Mouse (Mus musculus) forebrain, embryonic 12.5 days (tissue): ENCODE results near the gene Naif1. TPM values are rescaled to one million over a fixed set of nuclear protein-coding genes. Genes with fewer than 3 reads are reported as not detected.

Source experiments
- ATAC-seq: fragments of 200-750 bp; cut with Nextera tagmentation; 2 replicates; pipeline ENCODE4 v1.8.0; 2017; ENCODE audit warnings: moderate TSS enrichment; ENCODE audit not compliant: low FRiP score
- H3K27ac ChIP-seq: fragments of 300-500 bp; sonication (generic); 2 replicates; pipeline ENCODE4 v1.5.1; 2016; ENCODE audit warnings: mild to moderate bottlenecking
- H3K27me3 ChIP-seq: fragments of 300-500 bp; sonication (generic); 2 replicates; pipeline ENCODE4 v1.6.1; 2016; ENCODE audit warnings: mild to moderate bottlenecking
- H3K36me3 ChIP-seq: fragments of 300-500 bp; sonication (generic); replicated peaks from 2 replicates; pipeline ENCODE4 v1.6.1; 2016; ENCODE audit warnings: mild to moderate bottlenecking
- H3K4me1 ChIP-seq: fragments of 300-500 bp; sonication (generic); 2 replicates; pipeline ENCODE4 v1.6.1; 2016
- H3K4me2 ChIP-seq: fragments of 300-500 bp; sonication (generic); 2 replicates; pipeline ENCODE4 v1.6.1; 2016; ENCODE audit warnings: mild to moderate bottlenecking, moderate library complexity
- H3K4me3 ChIP-seq: fragments of 300-500 bp; sonication (generic); replicated peaks from 2 replicates; pipeline ENCODE4 v1.5.1; 2016; ENCODE audit warnings: mild to moderate bottlenecking
- H3K9ac ChIP-seq: fragments of 300-500 bp; sonication (generic); 2 replicates; pipeline ENCODE4 v1.6.1; 2016; ENCODE audit warnings: mild to moderate bottlenecking
- H3K9me3 ChIP-seq: fragments of 300-500 bp; sonication (generic); 2 replicates; pipeline ENCODE4 v1.6.1; 2016
- WGBS: fragments of 180-500 bp; shearing (Covaris S2); methylation state at CpG from one replicate; pipeline ENCODE4 v1.1.7; 2016; 5-methylcytosine and 5-hydroxymethylcytosine counted together
- polyA plus RNA-seq: library from polyadenylated mRNA; unstranded; fragments of >200 nt; fragmentation: Nextera tagmentation; extraction: Ambion mirVana; gene quantifications from 2 replicates; pipeline ENCODE4 v1.2.1, GENCODE M21; 2016

Gene Naif1
- polyA plus RNA-seq, 1 experiment from 2014 or later, result 6.1 TPM

DNA sequence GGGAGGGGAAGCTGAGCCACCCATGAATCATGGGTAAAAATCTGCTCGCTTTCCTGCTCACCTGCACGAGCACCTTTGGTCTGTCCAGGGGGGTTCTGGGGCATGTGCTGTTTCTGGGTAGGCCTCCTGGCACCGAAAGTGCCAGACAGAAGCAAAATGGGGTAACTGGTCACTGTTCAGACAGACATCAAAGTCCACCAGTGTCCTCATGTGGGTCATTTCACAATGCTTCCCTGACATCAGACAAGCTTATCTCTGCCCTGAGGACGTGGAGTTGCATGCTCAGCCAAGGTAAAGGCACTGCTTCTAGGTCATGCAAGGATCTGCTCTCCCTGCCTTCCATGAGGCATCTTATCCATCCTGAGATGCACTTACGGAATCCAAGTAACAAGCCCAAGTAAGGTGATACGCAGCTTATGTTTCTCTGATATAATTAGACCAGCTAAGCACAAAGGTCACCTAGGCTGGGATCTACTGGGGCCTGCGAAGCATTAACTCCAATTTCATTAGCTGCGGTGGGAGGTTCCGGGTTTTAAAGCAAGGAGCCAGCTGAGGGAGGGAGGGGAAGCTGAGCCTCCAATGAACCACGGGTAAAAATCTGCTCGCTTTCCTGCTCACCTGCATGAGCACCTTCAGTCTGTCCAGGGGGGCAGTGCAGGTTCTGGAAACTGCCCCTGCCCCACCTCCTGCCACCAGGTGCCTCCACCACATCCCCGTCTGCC is 31.7 kb upstream of the Naif1 start:
- Histone ChIP-seq H3K36me3 (peaks cover 77% of the 10 kb centered on the region), H3K9ac (no peak overlapping the region), H3K4me3 (no peak overlapping the region), H3K27me3 (no peaks in the 10 kb centered on the region), H3K9me3 (no peaks in the 10 kb centered on the region), H3K4me1 (peaks cover 12% of the 10 kb centered on the region), H3K4me2 (no peak overlapping the region), H3K27ac (no peak overlapping the region)
- 81% methylated on average over 12 of the region's 12 CpGs for WGBS
- no peak for ATAC-seq

DNA sequence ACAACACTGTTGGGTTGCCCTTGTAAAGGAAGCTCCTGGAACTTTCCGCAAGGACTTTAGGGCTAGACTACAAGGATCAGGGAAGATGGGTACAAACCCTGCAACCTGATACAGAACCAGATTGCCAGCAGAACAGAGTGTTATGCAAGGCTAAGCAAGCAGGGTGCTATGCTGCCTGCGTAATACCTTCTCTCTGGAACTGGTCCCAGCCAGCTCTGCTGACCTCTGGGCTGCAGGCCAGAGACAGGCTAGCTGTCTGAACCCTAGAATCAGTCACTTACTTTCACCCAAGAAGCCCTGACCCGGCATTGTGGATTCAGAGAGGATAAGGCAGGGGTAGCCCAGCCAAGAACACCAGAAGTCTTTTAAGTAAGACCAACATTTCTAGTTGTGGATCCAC is 30.9 kb upstream of the Naif1 start:
- Histone ChIP-seq H3K27me3 (no peaks in the 10 kb centered on the region), H3K36me3 (peaks cover 70% of the 10 kb centered on the region), H3K9ac (no peak overlapping the region), H3K4me1 (peaks cover 20% of the 10 kb centered on the region), H3K4me2 (no peak overlapping the region), H3K4me3 (no peak overlapping the region), H3K9me3 (no peaks in the 10 kb centered on the region), H3K27ac (no peak overlapping the region)
- 93% methylated on average over 3 of the region's 3 CpGs for WGBS
- no peak for ATAC-seq

DNA sequence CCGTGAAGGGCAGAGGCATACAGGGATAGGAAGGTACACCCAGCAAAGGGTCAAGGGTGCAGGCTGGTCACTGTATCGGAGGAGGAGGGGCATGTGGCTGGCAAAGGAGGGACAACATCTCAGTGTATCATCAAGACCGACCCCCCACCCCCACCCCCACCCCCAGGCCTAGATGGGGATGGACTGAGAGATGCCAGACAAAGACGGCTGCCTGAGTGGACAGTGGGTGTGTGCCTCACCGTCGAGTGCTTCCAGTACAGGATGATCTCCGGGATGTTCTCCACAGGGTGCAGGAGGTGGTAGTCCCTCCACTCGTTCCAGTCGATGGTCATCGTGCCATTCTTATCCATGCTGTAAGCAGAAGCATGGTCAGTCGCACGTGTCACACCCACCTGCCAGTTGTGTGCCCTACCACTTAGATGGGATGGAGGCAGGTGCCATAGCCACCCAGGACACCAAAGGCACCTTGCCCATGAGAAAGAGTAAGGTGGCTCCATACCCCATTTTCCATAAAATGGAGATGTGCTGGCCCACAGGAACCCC is 30.1 kb upstream of the Naif1 start:
- Histone ChIP-seq H3K27me3 (no peaks in the 10 kb centered on the region), H3K27ac (no peak overlapping the region), H3K4me3 (no peak overlapping the region), H3K36me3 (peaks cover 62% of the 10 kb centered on the region), H3K4me2 (no peak overlapping the region), H3K9ac (no peak overlapping the region), H3K9me3 (no peaks in the 10 kb centered on the region), H3K4me1 (peaks cover 27% of the 10 kb centered on the region)
- 91% methylated on average over 12 of the region's 12 CpGs for WGBS
- ATAC-seq, result no peak

DNA sequence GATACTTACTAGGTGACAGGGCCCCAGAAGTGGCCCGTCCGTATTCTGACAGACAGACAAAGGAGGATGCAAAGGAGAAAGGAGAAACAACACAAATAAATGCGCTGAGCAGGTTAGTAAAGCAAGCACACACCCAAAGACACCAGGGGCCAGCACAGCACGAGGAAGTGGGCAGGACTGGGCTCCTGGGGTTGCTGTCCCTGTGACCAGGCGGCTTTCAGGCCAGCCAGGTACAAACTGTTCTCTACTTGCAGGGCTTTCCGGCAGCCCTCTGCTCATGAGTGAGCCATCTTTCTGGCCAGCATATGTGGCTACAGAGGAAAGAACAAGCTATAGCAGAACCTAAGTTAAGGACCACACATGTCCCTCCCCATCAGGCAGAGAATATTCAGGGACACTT is 29.6 kb upstream of the Naif1 start:
- no peaks in the 10 kb centered on the region for H3K9me3 ChIP-seq
- H3K36me3 ChIP-seq, result peaks cover 57% of the 10 kb centered on the region
- no peak overlapping the region for H3K4me2 ChIP-seq
- H3K4me3 ChIP-seq, result no peak overlapping the region
- H3K27me3 ChIP-seq, result no peaks in the 10 kb centered on the region
- peaks cover 31% of the 10 kb centered on the region for H3K4me1 ChIP-seq
- ATAC-seq, result no peak
- WGBS, result 82% methylated on average over 6 of the region's 6 CpGs
- no peak overlapping the region for H3K9ac ChIP-seq
- H3K27ac ChIP-seq, result no peak overlapping the region

DNA sequence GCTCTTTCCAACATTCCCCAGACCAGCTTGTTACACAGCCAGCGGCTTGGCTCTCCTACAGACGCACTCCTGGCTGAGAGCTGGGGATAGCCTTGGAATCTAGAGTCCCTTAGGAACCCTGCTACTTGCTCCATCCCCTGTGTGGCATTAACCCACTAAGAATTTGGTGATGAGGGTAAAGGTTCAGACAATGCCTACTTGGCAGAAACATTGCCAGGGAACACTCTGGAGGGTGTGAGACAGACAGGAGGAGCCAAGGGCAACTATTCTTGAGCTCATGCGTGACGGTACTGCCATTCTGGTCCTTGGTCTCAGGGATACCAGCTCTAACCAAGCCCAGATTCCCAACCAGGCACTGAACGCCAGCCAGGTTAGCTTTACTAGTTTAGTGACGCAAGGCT is 28.4 kb upstream of the Naif1 start:
- Histone ChIP-seq H3K4me3 (no peak overlapping the region), H3K27me3 (no peaks in the 10 kb centered on the region), H3K9ac (no peak overlapping the region), H3K27ac (no peak overlapping the region), H3K4me2 (no peak overlapping the region), H3K36me3 (peaks cover 45% of the 10 kb centered on the region), H3K9me3 (no peaks in the 10 kb centered on the region), H3K4me1 (peaks cover 31% of the 10 kb centered on the region)
- ATAC-seq, result no peak
- 95% methylated on average over 6 of the region's 6 CpGs for WGBS

DNA sequence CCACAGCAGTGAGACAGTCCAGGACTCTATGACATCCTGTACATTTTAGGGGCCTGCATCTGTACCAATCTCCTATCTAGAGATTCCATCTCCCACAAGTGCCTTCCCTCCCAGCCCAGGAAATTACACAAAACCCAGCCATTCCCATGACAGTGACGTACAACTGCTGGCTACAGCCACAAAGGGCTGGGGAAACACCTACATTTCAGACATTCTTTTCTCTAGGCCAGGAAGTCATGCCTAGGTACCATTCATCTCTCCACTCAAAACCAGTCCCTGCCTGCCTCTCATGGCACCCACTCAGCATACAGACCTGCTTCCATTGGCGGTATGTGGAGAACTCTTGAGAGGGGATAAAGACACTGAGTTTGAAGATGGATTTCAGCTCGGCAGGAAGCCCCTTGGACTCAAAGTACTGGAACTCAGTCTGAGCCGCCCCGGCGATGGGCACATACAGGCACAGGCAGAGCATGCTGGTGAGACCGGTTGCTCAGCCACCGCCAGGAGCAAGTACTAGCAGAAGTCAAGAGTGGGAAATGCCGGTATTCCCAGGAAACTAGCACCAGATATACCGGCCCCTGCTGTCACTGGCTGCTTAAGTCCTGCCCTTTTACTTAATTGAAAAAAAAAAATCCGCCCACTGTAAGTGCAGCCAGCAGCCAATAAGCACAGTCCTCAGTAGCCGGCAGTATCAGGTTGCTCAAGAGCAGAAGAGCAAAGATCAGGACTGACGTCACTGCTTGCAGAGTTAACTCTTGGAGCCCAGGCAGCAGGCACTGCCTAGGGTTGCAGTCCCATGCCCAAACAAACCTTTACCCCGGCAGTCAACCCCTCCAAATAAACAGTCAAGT is 26.6 kb upstream of the Naif1 start:
- H3K9me3 ChIP-seq, result no peaks in the 10 kb centered on the region
- H3K27me3 ChIP-seq, result no peaks in the 10 kb centered on the region
- peak overlapping the region; percentile 84 for H3K27ac ChIP-seq
- H3K9ac ChIP-seq, result peak overlapping the region; percentile 47; the same call in 1 of the 2 replicates
- H3K4me1 ChIP-seq, result peaks cover 45% of the 10 kb centered on the region
- peak; percentile 90 for ATAC-seq
- peak overlapping the region; percentile 37 for H3K4me3 ChIP-seq
- under 1% methylated on average over 14 of the region's 14 CpGs for WGBS
- peaks cover 26% of the 10 kb centered on the region for H3K36me3 ChIP-seq
- H3K4me2 ChIP-seq, result peak overlapping the region; percentile 73

DNA sequence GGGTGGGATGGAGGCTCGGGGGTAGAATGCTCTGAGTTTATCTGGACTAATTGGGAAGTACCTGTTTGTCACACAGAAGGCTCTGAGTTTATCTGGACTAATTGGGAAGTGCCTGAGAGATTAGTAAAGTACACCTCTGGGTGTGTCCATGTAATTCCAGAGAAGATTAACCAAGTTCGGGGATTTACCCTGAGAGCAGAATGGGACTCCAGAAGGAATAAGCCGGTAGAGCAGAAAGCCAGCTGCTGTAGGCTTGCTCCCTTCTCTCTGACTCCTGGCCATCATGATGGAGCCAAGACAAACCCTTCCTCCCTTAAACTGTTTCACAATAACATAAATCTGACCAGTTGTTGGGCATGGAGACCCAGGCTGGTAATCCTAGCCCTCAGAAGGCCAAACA is 25.5 kb upstream of the Naif1 start:
- H3K4me2 ChIP-seq, result no peak overlapping the region
- no peaks in the 10 kb centered on the region for H3K27me3 ChIP-seq
- WGBS, result 15% methylated on average over 3 of the region's 3 CpGs
- H3K4me3 ChIP-seq, result no peak overlapping the region
- H3K9ac ChIP-seq, result no peak overlapping the region
- no peaks in the 10 kb centered on the region for H3K9me3 ChIP-seq
- peak overlapping the region; percentile 84 for H3K27ac ChIP-seq
- peaks cover 15% of the 10 kb centered on the region for H3K36me3 ChIP-seq
- no peak for ATAC-seq
- H3K4me1 ChIP-seq, result peaks cover 56% of the 10 kb centered on the region

DNA sequence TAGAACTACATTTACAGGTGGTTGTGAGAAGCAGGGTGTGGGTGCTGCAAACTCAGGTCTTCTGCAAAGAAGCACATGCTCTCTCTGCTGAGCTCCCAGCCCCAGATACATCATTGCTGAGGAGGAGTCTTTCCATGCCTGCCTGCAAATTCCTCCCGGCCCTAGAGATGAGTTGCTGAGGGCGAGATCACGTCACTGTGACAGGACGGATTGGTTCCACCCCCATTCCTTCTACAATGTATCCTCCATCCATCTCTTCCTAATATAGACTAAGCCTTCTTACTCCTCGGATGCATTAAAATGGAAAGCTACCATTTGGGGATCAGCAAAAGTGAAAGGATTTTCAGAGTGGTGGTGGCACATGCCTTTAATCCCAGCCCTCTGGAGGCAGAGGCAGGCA is 24.7 kb upstream of the Naif1 start:
- Histone ChIP-seq H3K27me3 (no peaks in the 10 kb centered on the region), H3K27ac (peak overlapping the region; percentile 84; the same call in 1 of the 2 replicates), H3K4me2 (no peak overlapping the region), H3K36me3 (peaks cover 7% of the 10 kb centered on the region), H3K4me1 (peaks cover 63% of the 10 kb centered on the region), H3K9ac (no peak overlapping the region), H3K9me3 (no peaks in the 10 kb centered on the region), H3K4me3 (no peak overlapping the region)
- no peak for ATAC-seq
- 90% methylated on average over 5 of the region's 5 CpGs for WGBS

DNA sequence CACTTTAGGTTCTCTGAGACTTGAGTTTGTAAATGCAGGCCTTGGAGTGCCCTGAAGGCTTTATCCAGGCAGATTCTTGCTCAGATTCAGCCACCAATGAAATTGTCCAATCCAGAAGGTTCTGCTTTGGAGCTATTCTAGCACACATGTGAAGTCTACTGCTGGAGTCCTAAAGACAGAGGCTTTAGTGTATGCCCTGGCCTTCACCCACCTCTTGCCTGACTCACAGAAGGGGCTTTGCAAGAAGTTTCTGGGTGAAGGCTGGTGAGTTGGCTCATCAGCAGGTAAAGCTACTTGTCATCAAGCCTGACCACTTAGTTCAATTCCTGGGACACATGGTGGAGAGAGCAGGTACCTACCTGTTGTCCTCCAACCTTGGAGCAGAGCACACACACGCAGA is 24.1 kb upstream of the Naif1 start:
- Histone ChIP-seq H3K4me3 (no peak overlapping the region), H3K27me3 (no peaks in the 10 kb centered on the region), H3K4me1 (peaks cover 67% of the 10 kb centered on the region), H3K4me2 (no peak overlapping the region), H3K36me3 (peaks cover 2% of the 10 kb centered on the region; the same call in 1 of the 2 replicates), H3K9ac (no peak overlapping the region), H3K9me3 (no peaks in the 10 kb centered on the region), H3K27ac (no peak overlapping the region)
- no peak for ATAC-seq
- 100% methylated on average over 1 of the region's 1 CpGs for WGBS

DNA sequence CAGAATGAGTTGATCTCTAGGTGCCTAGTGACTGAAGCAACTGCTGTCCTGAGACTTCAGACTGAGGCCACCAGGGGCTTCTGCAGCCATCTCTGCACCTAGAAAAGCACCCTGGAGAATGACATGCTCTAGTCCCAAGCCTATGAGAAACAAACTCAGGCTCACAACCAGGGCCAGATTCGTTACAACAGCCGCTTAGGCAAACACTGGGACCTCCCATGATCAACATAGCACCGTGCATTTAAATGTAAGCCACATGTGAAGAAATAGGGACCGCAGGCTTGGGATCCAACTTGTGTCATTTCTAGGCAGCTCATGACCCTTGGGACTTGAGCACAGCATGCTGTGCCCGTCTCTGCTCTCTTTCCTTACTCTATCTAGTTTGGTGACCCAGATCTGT is 22.5 kb upstream of the Naif1 start:
- H3K27me3 ChIP-seq, result no peaks in the 10 kb centered on the region
- no peaks in the 10 kb centered on the region for H3K9me3 ChIP-seq
- no peaks in the 10 kb centered on the region for H3K36me3 ChIP-seq
- H3K4me1 ChIP-seq, result peaks cover 70% of the 10 kb centered on the region
- WGBS, result 74% methylated on average over 5 of the region's 5 CpGs
- no peak overlapping the region for H3K9ac ChIP-seq
- peak overlapping the region; percentile 85 for H3K27ac ChIP-seq
- H3K4me2 ChIP-seq, result peak overlapping the region; percentile 71
- no peak overlapping the region for H3K4me3 ChIP-seq
- no peak for ATAC-seq

DNA sequence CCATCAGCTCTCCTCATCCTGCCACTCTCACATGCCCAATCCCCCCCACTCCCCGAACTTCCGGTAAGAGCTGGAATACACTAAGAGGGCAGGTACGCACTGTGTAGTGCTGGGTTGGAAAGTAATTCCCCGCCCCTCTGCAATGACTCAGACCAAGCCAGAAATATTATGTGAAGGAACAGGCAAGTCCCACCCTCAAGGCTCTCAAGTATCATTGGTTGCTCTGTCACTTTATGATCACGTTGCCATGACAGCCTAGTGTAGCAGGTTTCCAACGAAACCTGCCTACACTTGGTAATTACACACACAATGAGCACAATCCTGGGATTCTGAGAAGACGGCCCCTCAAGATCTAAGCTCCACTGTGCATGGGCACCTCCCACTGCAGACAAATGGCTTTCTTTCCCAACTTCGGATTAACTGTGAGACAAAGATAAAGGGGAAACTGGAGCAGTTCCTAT is 22.0 kb upstream of the Naif1 start:
- no peaks in the 10 kb centered on the region for H3K36me3 ChIP-seq
- peak overlapping the region; percentile 71 for H3K4me2 ChIP-seq
- no peaks in the 10 kb centered on the region for H3K9me3 ChIP-seq
- no peaks in the 10 kb centered on the region for H3K27me3 ChIP-seq
- H3K4me1 ChIP-seq, result peaks cover 64% of the 10 kb centered on the region
- peak overlapping the region; percentile 20 for H3K4me3 ChIP-seq
- H3K27ac ChIP-seq, result peak overlapping the region; percentile 85
- peak; percentile 57 for ATAC-seq
- 0 out of 2 replicates have a peak overlapping the region, but pooled peaks have one; percentile 36 for H3K9ac ChIP-seq
- 30% methylated on average over 8 of the region's 8 CpGs for WGBS

DNA sequence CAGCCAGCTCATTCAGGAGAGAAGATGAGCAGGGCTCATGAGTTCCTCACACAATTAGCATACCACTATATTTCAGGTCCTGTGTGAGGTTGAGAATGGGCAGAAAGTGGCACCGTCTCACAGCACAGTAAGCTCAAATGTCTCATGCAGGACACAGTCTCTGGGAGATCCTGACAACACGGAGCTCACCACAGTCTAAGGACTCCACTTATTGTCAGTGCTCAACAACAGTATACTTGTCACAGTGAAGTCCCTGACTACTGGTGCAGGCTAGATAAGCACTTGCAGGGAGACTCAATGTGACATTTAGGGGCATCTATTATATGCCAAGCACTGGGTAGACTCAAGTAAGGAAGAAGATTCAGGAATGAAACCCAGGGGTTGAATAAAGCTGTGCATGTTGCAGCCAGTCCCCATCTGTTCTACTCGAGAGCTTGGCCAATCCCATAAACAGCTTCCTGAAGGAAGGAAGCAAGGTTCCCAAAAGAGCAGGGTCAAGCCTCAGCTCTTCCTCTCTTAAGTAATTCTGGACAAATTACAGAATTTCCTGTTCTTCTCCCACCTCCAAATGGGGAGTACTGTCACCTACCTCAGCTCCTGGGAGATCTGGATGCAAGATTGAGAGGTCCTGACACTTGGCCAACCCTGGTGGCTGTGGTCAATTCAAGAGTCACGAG is 20.9 kb upstream of the Naif1 start:
- no peak overlapping the region for H3K4me3 ChIP-seq
- H3K9ac ChIP-seq, result no peak overlapping the region

More for the DNA sequence above, 20.9 kb upstream of the Naif1 start:
- ATAC-seq, result no peak
- H3K27ac ChIP-seq, result peak overlapping the region; percentile 85
- peak overlapping the region; percentile 71 for H3K4me2 ChIP-seq
- H3K4me1 ChIP-seq, result peaks cover 53% of the 10 kb centered on the region
- no peaks in the 10 kb centered on the region for H3K9me3 ChIP-seq
- 69% methylated on average over 4 of the region's 4 CpGs for WGBS
- H3K36me3 ChIP-seq, result no peaks in the 10 kb centered on the region
- H3K27me3 ChIP-seq, result no peaks in the 10 kb centered on the region
